Mouse (Mus musculus) gonadal fat pad, adult 2 months (tissue): ENCODE measurements around the gene Itm2c. TPM values are rescaled to one million over a fixed set of nuclear protein-coding genes. Genes with fewer than 3 reads are reported as not detected.

Source experiments
- DNase-seq: peaks from one replicate; pipeline ENCODE4 v3.0.0-alpha.2; 2012; ENCODE audit warnings: low read depth
- polyA plus RNA-seq: library from polyadenylated mRNA; depleted of rRNA; stranded (reverse); fragments of >200 nt; gene quantifications from 2 replicates; pipeline ENCODE4 v1.2.3, GENCODE M21; 2012; rRNA removed

Itm2c gene
- polyA plus RNA-seq, 1 experiment, result 350 TPM

DNA sequence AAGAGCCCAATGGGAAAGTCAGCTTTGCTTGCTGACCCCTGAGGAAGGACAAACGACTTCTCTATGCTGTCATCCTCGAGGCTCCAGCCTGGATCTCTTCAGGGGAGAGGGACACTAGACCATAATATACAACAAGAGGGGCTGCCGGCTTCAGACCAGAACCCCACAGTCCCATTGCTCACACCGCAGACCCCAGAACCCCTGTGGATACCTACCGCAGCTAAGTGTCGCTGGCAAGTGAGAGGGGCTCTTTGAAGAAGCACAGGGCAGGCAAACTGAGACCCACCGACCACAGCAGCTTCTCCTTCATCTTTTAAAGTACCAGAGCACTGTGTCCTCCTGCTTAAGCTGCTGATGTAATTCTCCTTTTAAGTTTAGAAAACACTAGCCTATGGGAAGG is 40.5 kb downstream of the Itm2c start:
- DNase-seq, result no peak

- DNase-seq, result no peak
Observed at GRCm38 (mm10) chr1:85935148-85935852, 41.2 kb downstream of the Itm2c start.

DNA sequence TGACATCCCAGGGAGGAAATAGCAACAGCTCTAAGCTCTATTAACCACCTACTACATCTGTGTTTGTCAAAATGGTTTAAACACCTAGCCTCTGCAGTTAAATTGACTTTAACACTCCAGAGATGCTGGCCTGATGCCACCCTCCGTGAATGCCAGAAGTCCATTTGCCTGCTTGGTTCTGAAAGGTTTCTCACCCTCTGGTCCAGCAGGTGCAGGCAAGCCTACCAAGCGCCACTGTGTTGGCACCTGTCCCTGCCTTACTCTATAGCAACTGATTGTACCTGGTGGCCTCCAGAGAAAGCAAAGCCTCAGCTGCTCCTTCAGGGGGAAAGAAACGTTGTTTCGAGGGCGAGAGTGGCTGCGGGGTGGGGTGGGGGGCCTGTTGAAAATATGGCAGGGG is 42.2 kb downstream of the Itm2c start:
- DNase-seq, result no peak

DNA sequence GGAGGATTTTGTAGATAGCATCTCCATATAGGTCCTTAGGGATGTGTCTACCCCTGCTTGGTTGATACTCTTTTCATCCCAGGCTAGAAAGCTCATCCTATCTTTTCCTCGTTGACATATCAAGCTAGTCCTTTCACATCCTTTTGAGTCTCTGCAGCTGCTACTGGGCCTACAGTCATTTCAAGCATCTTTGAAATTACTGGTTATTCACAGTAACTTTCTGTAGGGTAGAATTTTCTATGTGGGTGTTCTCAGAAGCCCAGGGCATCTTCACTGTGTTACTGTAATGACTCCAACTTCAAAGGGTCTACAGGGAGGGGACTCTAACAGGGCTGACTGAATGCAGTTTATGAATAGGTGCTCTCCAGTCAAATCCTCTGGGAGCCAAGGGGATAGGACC is 43.2 kb downstream of the Itm2c start:
- DNase-seq, result no peak

DNA sequence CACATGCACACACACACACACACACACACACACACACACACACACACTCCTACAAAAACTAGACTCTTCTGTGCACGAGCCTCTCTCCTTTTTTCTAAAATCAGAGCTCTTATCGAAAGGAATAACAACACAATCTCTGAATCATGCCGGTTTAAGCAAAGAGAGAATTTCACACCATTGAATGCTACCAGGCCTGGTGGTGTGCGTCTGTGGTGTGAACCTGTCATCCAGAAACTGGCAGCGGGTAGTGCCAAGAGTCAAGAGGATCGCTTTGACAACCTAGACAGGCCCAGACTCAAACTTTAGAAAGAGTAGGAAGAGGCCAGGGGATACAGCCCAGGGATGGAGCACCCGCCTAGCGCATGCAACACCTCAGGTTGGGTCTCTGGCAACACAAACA is 48.2 kb downstream of the Itm2c start:
- DNase-seq, result no peak

DNA sequence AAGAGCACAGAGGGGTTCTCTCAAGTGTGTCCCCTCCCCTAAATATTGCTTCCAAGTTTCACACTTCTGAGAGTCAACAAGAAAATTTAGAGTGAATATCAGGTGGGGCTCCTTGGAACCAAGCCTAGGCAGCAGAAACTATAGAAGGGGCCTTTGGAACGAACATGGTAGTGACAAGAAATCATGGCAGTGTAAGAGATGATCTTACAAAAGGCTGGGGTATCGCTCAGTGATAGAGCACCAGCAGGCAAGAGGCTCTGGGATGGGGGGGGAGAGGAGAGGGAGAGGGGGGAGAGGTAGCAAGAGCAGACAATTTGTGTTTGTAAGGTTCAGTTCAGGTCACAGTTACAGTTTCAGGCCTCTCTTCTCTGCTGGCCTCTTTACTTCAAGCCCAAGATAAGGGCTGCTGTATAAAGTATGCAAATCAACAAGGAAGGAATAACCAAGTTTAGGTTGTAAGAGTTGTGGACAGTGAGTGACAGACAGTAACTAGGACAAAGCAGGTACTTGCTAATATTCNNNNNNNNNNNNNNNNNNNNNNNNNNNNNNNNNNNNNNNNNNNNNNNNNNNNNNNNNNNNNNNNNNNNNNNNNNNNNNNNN is 55.1 kb downstream of the Itm2c start:
- no peak for DNase-seq

- DNase-seq, result no peak
Observed at GRCm38 (mm10) chr1:85955150-85955549, 61.1 kb downstream of the Itm2c start.

DNA sequence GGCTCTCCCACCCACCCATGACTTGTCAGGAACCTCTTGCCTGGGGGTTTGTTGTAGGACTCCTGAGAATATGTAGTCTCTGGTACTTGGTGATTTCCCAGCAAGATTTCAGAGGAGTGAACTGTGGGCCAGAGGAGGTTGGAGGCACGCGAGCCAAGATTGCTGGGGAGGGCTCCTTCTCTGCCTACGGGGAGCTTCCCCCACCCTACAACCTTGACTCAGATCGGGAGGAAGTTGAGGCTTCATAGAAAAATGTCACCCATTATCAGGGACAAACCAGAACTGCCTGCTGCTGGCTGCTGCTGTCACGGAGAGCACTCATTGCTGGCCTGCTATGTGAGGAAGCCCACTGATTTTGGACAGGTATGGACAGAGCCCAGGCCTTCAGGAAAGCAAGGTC is 63.2 kb downstream of the Itm2c start:
- DNase-seq, result no peak

DNA sequence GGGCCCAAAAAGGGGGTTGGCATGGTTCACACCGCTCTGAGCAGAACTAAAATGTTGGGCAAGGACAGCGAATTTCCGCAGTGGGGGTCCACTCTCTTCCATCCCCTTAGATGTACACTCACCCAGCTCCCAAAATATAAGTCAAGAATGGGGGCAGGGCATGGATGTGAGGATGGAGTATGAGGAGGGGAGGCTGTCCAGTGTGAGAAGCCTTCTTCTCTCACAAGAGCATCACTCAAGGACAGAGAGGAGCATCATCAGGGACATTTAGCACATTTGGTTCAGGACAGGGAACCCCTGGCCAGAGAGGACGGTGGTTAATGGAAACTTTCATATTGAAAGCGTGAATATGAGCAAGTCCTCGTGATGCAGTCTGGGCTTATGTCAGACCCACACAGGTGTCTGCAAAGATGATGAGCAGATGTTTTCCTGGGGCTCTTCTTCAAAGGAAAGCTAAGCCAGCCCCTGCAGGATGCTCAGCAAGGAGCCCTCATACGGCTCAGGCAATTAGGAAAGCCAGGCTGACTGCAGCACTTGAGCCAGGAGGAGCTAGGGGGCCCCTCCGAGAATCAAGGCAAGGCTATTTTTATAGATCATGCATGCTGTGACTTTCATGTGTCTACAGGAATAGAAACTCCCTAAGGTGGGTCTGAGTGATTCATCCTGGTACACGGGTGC is 64.0 kb downstream of the Itm2c start:
- no peak for DNase-seq

Other genes with a start within 250 kb of the Itm2c start
- gene Sp100, start 244.3 kb upstream of the Itm2c start, polyA plus RNA-seq, result 8.9 and 9.4 TPM in 2 replicates
- 1.2 and 1.6 TPM in 2 replicates for gene A630001G21Rik, start 115.6 kb upstream of the Itm2c start, polyA plus RNA-seq
- 52.5 and 61.4 TPM in 2 replicates for gene Cab39, start 100.8 kb upstream of the Itm2c start, polyA plus RNA-seq
- gene 4933407L21Rik, start 34.2 kb downstream of the Itm2c start, polyA plus RNA-seq, result 0.58 and 2.1 TPM in 2 replicates
- 0.03 and 0.07 TPM in 2 replicates for gene Gpr55, start 66.7 kb downstream of the Itm2c start, polyA plus RNA-seq
- gene Spata3, start 122.5 kb downstream of the Itm2c start, polyA plus RNA-seq, result 18.5 and 30.4 TPM in 2 replicates
- 37.5 and 48.4 TPM in 2 replicates for gene 2810459M11Rik, start 151.6 kb downstream of the Itm2c start, polyA plus RNA-seq
- 79.7 and 84.6 TPM in 2 replicates for gene Psmd1, start 170.1 kb downstream of the Itm2c start, polyA plus RNA-seq
- 0.24 and 0.30 TPM in 2 replicates for gene Htr2b, start 217.7 kb downstream of the Itm2c start, polyA plus RNA-seq
- 0.38 TPM in 1 of 2 replicates, not detected in the other for gene Gm21972, start 239.4 kb downstream of the Itm2c start, polyA plus RNA-seq